Mouse (Mus musculus): ENCODE results near the gene Bcr. TPM values are rescaled to one million over a fixed set of nuclear protein-coding genes. Genes with fewer than 3 reads are reported as not detected.

Gene Bcr
- total and polyA plus RNA-seq, 3 experiments = 0.71 TPM; not detected in 2

- H3K27me3 ChIP-seq (ENCODE audit: insufficient read depth, low read length) = no peaks in the 10 kb centered on the region
- no peak for ATAC-seq (ENCODE audit: extremely low read depth, insufficient number of reproducible peaks, low FRiP score, poor library complexity, severe bottlenecking)
These were observed 75.2 kb downstream of the Bcr start for GRCm38 (mm10) chr10:75135518-75136162.

GRCm38 (mm10) chr10:75137148-75137547, 76.8 kb downstream of the Bcr start:
- Histone ChIP-seq H3K36me3 (replicated peaks) (no peaks in the 10 kb centered on the region), H3K9me3 (replicated peaks) (peaks cover 47% of the 10 kb centered on the region), H3K4me1 (ENCODE audit: insufficient read depth, low read depth, low read length) (no peaks in the 10 kb centered on the region), H3K27me3 (ENCODE audit: insufficient read depth, low read length) (no peaks in the 10 kb centered on the region), H3K4me3 (ENCODE audit: low read depth, low read length) (no peak overlapping the region)
- TF ChIP-seq CTCF (IDR thresholded peaks at IDR 0.05; ENCODE audit: low read depth, low read length) (no peak), TAL1 (conservative IDR thresholded peaks at IDR 0.05; ENCODE audit: low read depth, low read length) (no peak), GATA1 (IDR thresholded peaks at IDR 0.05; ENCODE audit: borderline replicate concordance, low read length) (no peak), GATA2 (IDR thresholded peaks at IDR 0.05; ENCODE audit: borderline replicate concordance, low read depth, low read length) (no peak), POLR2AphosphoS5 (IDR thresholded peaks at IDR 0.05; ENCODE audit: insufficient replicate concordance, low read depth, low read length) (no peak)
- no peak for ATAC-seq (ENCODE audit: extremely low read depth, insufficient number of reproducible peaks, low FRiP score, poor library complexity, severe bottlenecking)
- DNase-seq (ENCODE audit: low spot score) = no peak

More at GRCm38 (mm10) chr10:75135518-75136162, 75.2 kb downstream of the Bcr start:
- no peak for TF ChIP-seq POLR2AphosphoS5 (IDR thresholded peaks at IDR 0.05; ENCODE audit: insufficient replicate concordance, low read depth, low read length)
- no peak for TF ChIP-seq CTCF (IDR thresholded peaks at IDR 0.05; ENCODE audit: low read depth, low read length)
- TF ChIP-seq GATA1 (IDR thresholded peaks at IDR 0.05; ENCODE audit: borderline replicate concordance, low read length) = no peak
- TF ChIP-seq TAL1 (conservative IDR thresholded peaks at IDR 0.05; ENCODE audit: low read depth, low read length) = no peak
- TF ChIP-seq GATA2 (IDR thresholded peaks at IDR 0.05; ENCODE audit: borderline replicate concordance, low read depth, low read length) = no peak
- Histone ChIP-seq H3K4me3 (ENCODE audit: low read depth, low read length) (no peak overlapping the region), H3K36me3 (replicated peaks) (no peaks in the 10 kb centered on the region), H3K4me1 (ENCODE audit: insufficient read depth, low read depth, low read length) (no peaks in the 10 kb centered on the region), H3K9me3 (replicated peaks) (peaks cover 50% of the 10 kb centered on the region)
- DNase-seq (ENCODE audit: low spot score) = no peak

GRCm38 (mm10) chr10:75145221-75145620, 84.8 kb downstream of the Bcr start:
- DNase-seq (ENCODE audit: low spot score) (no peak), ATAC-seq (ENCODE audit: extremely low read depth, insufficient number of reproducible peaks, low FRiP score, poor library complexity, severe bottlenecking) (no peak)
- no peaks in the 10 kb centered on the region for H3K27me3 ChIP-seq (ENCODE audit: insufficient read depth, low read length)
- H3K4me1 ChIP-seq (ENCODE audit: insufficient read depth, low read depth, low read length) = no peaks in the 10 kb centered on the region
- TF ChIP-seq GATA2 (IDR thresholded peaks at IDR 0.05; ENCODE audit: borderline replicate concordance, low read depth, low read length) = no peak
- TF ChIP-seq GATA1 (IDR thresholded peaks at IDR 0.05; ENCODE audit: borderline replicate concordance, low read length) = no peak
- no peak for TF ChIP-seq TAL1 (conservative IDR thresholded peaks at IDR 0.05; ENCODE audit: low read depth, low read length)
- no peak for TF ChIP-seq CTCF (IDR thresholded peaks at IDR 0.05; ENCODE audit: low read depth, low read length)
- TF ChIP-seq POLR2AphosphoS5 (IDR thresholded peaks at IDR 0.05; ENCODE audit: insufficient replicate concordance, low read depth, low read length) = no peak
- peaks cover 65% of the 10 kb centered on the region for H3K9me3 ChIP-seq (replicated peaks)
- no peaks in the 10 kb centered on the region for H3K36me3 ChIP-seq (replicated peaks)
- no peak overlapping the region for H3K4me3 ChIP-seq (ENCODE audit: low read depth, low read length)

DNA sequence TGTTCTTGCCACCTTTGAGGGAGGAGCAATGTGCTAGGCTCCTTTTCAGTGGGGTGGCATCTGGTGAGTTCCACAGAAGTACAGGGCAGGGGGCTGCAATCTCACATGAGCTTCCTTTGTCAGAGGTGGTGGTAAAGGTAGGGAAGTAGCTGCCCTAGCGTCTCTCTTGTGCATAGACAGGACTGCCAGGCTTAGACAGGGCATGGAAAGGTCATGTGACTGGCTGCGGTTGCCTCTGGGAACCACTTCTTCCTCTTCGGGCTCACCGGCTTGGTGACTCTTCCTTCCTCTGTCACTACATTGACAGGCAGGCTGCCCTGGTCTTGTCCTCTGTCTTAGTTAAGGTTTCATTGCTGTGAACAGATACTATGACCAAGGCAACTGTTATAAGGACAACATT, 85.6 kb downstream of the Bcr start:
- no peaks in the 10 kb centered on the region for H3K36me3 ChIP-seq (replicated peaks)
- DNase-seq (ENCODE audit: low spot score) (no peak), ATAC-seq (ENCODE audit: extremely low read depth, insufficient number of reproducible peaks, low FRiP score, poor library complexity, severe bottlenecking) (no peak)
- H3K9me3 ChIP-seq (replicated peaks) = peaks cover 66% of the 10 kb centered on the region
- TF ChIP-seq GATA1 (IDR thresholded peaks at IDR 0.05; ENCODE audit: borderline replicate concordance, low read length) (no peak), CTCF (IDR thresholded peaks at IDR 0.05; ENCODE audit: low read depth, low read length) (no peak), POLR2AphosphoS5 (IDR thresholded peaks at IDR 0.05; ENCODE audit: insufficient replicate concordance, low read depth, low read length) (no peak), GATA2 (IDR thresholded peaks at IDR 0.05; ENCODE audit: borderline replicate concordance, low read depth, low read length) (no peak), TAL1 (conservative IDR thresholded peaks at IDR 0.05; ENCODE audit: low read depth, low read length) (no peak)
- no peaks in the 10 kb centered on the region for H3K4me1 ChIP-seq (ENCODE audit: insufficient read depth, low read depth, low read length)
- no peaks in the 10 kb centered on the region for H3K27me3 ChIP-seq (ENCODE audit: insufficient read depth, low read length)
- no peak overlapping the region for H3K4me3 ChIP-seq (ENCODE audit: low read depth, low read length)

- Histone ChIP-seq H3K27me3 (ENCODE audit: insufficient read depth, low read length) (no peaks in the 10 kb centered on the region), H3K36me3 (replicated peaks) (no peaks in the 10 kb centered on the region), H3K9me3 (replicated peaks) (peaks cover 64% of the 10 kb centered on the region), H3K4me1 (ENCODE audit: insufficient read depth, low read depth, low read length) (no peaks in the 10 kb centered on the region), H3K4me3 (ENCODE audit: low read depth, low read length) (no peak overlapping the region)
- TF ChIP-seq POLR2AphosphoS5 (IDR thresholded peaks at IDR 0.05; ENCODE audit: insufficient replicate concordance, low read depth, low read length) (no peak), GATA2 (IDR thresholded peaks at IDR 0.05; ENCODE audit: borderline replicate concordance, low read depth, low read length) (no peak), GATA1 (IDR thresholded peaks at IDR 0.05; ENCODE audit: borderline replicate concordance, low read length) (no peak), CTCF (IDR thresholded peaks at IDR 0.05; ENCODE audit: low read depth, low read length) (no peak), TAL1 (conservative IDR thresholded peaks at IDR 0.05; ENCODE audit: low read depth, low read length) (no peak)
- DNase-seq (ENCODE audit: low spot score) (no peak), ATAC-seq (ENCODE audit: extremely low read depth, insufficient number of reproducible peaks, low FRiP score, poor library complexity, severe bottlenecking) (no peak)
These were observed 86.2 kb downstream of the Bcr start for GRCm38 (mm10) chr10:75146619-75147018.

DNA sequence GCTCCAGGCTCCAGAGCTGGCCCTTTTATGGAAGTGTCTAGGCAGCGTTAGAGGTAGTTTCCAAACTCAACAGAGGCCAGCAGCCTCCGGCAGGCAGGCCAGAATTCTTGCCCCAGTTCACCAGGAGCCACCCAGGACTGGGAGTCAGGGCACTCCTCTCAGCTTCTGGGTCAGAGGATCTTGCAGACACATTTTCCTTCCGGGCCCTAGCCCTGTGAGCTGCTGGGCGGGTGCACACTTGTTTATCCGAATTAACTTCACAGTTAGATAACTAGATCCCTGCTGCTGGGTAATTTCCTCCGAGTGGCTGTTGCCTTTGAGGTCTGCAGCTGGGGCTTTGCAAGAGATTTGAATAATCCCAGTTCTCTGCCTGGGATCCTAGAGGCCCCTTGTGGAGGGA, 87.9 kb downstream of the Bcr start:
- Histone ChIP-seq H3K4me1 (ENCODE audit: insufficient read depth, low read depth, low read length) (no peaks in the 10 kb centered on the region), H3K4me3 (ENCODE audit: low read depth, low read length) (no peak overlapping the region), H3K9me3 (replicated peaks) (peaks cover 68% of the 10 kb centered on the region), H3K27me3 (ENCODE audit: insufficient read depth, low read length) (no peaks in the 10 kb centered on the region), H3K36me3 (replicated peaks) (no peaks in the 10 kb centered on the region)
- ATAC-seq (ENCODE audit: extremely low read depth, insufficient number of reproducible peaks, low FRiP score, poor library complexity, severe bottlenecking) = no peak
- TF ChIP-seq GATA2 (IDR thresholded peaks at IDR 0.05; ENCODE audit: borderline replicate concordance, low read depth, low read length) (no peak), CTCF (IDR thresholded peaks at IDR 0.05; ENCODE audit: low read depth, low read length) (no peak), POLR2AphosphoS5 (IDR thresholded peaks at IDR 0.05; ENCODE audit: insufficient replicate concordance, low read depth, low read length) (no peak), TAL1 (conservative IDR thresholded peaks at IDR 0.05; ENCODE audit: low read depth, low read length) (no peak), GATA1 (IDR thresholded peaks at IDR 0.05; ENCODE audit: borderline replicate concordance, low read length) (no peak)
- no peak for DNase-seq (ENCODE audit: low spot score)

Measured in G1E (cell line).